Mouse (Mus musculus) C2C12 (cell line): ENCODE results near the gene 1700029I15Rik.

Experiments
- CTCF ChIP-seq: IDR thresholded peaks from one replicate; pipeline ENCODE4 v1.5.1; 2011; ENCODE audit not compliant: control insufficient read depth, insufficient read depth, insufficient read length
- MAX ChIP-seq: IDR thresholded peaks from one replicate; pipeline ENCODE4 v1.6.1; 2011; ENCODE audit warnings: mild to moderate bottlenecking, control low read depth
- MYOD1 ChIP-seq: IDR thresholded peaks from one replicate; pipeline ENCODE4 v1.6.1; 2011; ENCODE audit warnings: low read depth; ENCODE audit not compliant: control insufficient read depth, insufficient read length
- MYOG ChIP-seq: IDR thresholded peaks from one replicate; pipeline ENCODE4 v1.6.1; 2011; ENCODE audit not compliant: control insufficient read depth, insufficient read length; ENCODE audit errors: extremely low read depth
- USF1 ChIP-seq: IDR thresholded peaks from one replicate; pipeline ENCODE4 v1.6.1; 2011; ENCODE audit warnings: low read depth, mild to moderate bottlenecking, control low read depth, moderate library complexity

- TF ChIP-seq CTCF: no peak
- TF ChIP-seq MAX: no peak
- TF ChIP-seq USF1: no peak
- TF ChIP-seq MYOD1: no peak
- TF ChIP-seq MYOG: no peak
These were observed 21.5 kb downstream of the 1700029I15Rik start for GRCm38 (mm10) chr2:92403776-92404319.
